Mouse (Mus musculus) c-Kit-negative CD71-positive TER-119-positive erythroid progenitor cells, embryonic 14.5 days (primary cell): ENCODE results near the gene Maml2.

Experiments used
- DNase-seq: peaks from one replicate; pipeline ENCODE4 v3.0.0-alpha.2; 2013; ENCODE audit warnings: low read depth, low spot score

The Maml2 gene

DNA sequence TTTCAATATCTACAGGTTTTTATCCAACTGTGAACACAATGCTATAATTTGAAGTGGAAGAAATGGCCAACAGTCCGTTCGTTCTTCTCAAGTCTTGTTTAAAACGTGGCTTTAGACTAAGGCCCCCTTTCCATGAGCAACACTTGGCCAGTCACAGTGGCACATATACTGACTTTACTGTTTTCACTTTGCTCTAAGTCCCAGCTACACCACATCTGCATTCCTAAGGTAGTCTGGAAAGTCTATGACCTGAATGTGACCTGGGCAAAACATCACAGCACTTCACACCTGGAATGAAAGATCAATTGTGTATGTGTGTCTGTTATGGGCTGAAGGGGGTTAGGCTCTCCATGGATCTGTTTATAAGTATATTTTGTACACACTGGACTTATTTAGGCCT lies 151.0 kb downstream of the Maml2 start:
- no peak for DNase-seq

DNA sequence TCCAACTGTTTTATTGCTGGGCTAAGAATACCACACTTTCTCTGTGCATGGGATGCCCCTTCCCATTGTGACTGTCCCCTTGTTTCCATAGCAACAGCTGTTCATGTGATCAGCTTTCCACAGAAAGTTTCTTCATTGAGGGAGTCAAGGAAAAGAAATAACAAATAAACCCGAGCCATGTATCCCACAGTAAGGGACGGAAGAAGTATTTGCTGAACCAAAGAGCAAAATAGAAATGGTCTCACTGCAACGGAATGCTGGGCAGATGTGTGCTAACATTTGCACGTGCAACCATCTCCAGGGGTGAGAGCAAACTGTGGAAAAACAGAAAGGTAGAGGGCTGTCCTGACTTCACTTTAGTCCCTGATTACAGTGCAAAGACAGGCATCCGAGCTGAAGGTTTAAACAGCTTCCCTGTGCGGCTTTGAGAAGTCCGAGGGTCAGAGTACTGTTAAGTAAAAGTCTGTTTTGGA lies 156.9 kb downstream of the Maml2 start:
- DNase-seq = no peak

DNA sequence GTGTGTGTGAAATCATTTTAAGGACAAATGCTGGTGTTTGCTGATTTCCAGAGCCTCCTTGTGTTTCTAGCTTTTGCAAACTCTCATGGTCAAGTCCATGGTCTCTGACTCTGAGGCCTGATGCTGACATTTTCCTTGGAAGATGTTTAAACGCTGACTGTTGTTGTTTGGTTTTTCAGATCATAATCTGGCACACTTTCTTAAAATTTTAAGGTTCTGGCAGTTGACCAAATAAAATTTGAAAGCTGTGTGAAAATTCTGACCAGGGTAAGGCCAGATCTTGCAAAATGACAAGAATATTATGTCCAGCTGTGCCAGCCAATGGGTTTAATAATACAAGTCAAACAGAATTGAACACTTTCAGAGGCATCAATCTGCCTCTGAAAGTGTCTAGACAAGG lies 157.5 kb downstream of the Maml2 start:
- DNase-seq = no peak

- DNase-seq = no peak
Measured at GRCm38 (mm10) chr9:13457774-13458173, 160.0 kb downstream of the Maml2 start.

GRCm38 (mm10) chr9:13459371-13459770 lies 161.6 kb downstream of the Maml2 start:
- no peak for DNase-seq

DNA sequence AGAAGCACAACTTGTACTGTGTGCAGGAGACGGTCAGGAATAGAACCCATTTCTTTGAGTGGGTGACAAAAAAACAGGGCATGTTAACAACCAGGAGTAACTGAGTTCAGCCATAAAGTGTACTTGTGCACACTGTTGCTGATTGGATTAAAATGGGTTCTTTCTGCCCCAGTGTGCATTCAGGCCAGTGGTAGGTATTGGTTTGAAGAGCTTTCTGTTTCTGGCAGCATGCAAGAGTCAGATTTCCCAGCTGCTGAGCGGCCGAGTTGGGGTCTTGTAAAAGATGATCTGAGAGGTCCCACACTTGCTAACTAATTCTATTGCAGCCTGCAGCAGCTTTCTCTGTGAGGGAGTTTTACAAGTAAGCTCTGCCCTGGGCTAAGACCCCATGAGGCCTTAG lies 162.3 kb downstream of the Maml2 start:
- DNase-seq = no peak

GRCm38 (mm10) chr9:13460926-13461325 lies 163.2 kb downstream of the Maml2 start:
- no peak for DNase-seq

GRCm38 (mm10) chr9:13465358-13466020 lies 167.7 kb downstream of the Maml2 start:
- no peak for DNase-seq

DNA sequence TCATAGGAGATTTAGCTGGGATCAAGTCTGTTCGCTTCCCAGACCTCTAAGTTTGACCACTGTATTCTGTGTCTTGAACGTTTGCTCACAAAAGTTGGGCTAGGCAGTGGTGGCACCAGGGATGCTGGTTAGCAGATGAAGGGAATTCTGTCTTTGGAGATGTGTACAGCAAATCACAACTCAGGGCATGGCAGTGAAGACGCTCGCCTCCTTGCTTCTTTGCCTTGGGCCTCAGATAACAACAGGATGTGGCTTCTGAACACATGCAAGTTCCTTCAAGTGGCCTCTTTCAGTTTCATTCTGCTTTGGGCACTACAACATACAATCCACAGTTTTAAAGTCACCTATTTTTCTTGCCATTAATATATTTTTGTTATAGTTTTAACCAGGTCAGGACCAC lies 168.6 kb downstream of the Maml2 start:
- no peak for DNase-seq

- DNase-seq = no peak
Measured at GRCm38 (mm10) chr9:13466816-13467215, 169.1 kb downstream of the Maml2 start.

DNA sequence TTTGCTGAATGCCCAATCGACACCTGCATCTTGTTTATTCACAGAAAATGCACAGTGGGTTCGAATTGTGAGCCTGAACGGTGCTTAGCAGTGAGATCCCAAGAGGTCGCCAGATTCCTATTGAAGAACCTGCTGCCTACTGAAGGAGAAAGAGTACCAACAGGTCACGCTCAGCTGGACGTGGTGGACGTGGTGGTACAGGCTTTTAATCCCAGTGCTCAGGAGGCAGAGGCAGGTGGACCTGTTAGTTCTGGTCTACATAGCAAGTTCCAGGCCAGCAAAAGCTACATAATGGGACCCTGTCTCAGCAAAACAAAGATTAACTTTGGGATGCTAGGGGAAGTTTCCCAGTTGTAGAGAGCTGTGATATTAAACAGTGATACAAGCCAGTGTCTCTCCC lies 170.0 kb downstream of the Maml2 start:
- no peak for DNase-seq

DNA sequence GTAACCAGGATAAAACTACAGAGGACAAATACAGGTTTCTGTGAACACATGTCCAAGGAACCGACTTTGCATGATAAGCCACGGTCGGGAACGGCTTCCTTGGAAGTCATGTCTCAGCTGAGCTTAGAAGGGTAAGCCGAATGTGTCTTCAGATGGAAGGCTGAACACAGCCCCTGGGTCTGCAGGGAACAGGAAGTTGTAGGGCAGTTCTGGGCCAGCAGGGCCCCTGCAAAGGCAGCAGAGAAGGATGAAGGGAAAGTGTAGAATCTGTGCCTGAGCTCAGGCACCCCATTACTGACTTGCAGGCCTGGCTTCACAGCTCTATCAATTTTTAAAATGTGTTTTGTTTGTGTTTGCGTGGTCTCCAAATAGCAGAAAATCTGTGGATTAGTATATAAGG lies 171.0 kb downstream of the Maml2 start:
- DNase-seq = no peak

DNA sequence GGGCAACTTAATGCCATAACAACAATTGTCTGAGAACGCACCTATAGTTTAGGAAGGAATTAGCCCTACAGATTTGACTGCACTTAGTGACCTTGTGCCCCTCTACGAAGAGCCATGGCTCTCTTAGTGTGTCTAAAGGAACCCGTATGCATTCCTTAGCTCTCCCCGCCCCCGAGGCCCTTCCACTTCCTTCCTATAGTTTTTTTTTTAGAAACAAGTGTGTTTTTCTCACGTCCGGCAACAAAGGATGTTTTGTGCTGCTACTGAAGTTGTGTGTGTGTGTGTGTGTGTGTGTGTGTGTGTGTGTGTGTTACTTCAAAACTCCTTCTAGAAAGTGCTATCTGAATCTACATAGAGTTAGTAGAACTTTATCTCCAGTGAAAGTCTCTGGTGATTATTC lies 172.3 kb downstream of the Maml2 start:
- DNase-seq = no peak

GRCm38 (mm10) chr9:13474951-13475350 lies 177.2 kb downstream of the Maml2 start:
- no peak for DNase-seq

DNA sequence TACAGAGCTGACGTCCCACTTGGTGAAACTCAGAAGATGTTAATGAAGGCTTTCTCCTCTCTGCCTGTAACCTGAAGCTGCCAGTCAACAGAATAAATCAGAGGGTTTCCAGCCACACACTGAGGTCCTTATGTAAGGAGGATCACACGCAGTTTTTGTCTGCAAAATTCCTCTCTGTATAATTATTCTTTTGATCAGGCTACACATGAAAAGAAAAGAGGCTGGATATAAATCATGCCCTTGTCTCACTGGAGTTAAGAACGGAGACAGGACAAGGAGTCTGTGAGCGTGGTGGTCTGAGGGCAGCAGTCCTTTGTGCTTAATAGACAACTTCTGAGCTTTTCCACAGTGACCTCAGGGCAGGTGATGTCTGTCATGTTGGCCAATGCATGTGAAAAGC lies 181.5 kb downstream of the Maml2 start:
- DNase-seq = no peak

DNA sequence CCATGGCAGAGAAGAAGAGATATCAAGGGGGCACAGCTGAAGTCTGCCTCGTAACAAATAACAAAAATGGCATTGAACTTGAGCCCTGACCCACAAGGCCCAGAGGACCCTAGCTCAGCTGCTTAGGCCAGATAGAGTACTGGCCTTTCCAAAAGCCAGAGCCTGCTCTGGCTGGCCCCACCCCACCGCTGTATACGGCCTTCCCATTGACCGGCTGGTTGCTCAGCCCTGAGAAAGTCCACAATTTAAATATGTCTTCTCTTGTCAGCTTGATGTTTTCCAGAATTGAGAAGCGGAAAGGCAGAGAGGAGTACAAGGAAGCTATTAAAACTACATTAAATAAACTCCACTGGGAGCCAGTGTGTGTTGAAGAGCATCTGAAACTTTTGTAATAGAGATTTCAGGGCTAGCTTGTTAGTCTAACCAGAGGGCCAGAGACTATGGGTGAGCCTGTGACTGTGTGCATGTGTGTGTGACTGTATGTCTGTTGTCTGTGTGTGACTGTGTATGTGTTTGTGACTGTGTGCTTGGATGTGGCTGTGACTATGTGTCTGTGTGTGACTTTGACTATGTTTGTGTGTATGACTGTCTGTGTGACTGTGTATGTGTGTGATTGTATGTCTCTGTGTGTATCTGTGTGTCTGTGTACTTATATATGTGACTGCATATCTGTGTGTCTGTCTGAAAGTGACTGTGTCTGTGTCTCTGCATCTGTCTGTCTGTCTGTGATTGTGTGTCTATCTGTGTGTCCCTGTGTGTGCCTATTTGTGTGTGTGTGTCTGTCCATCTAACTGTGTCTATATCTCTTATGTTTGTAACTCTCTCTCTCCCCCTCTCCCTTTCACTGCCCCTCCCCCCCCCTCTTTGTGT lies 185.7 kb downstream of the Maml2 start:
- DNase-seq = no peak

GRCm38 (mm10) chr9:13484267-13485240 lies 186.8 kb downstream of the Maml2 start:
- no peak for DNase-seq

GRCm38 (mm10) chr9:13485914-13486313 lies 188.2 kb downstream of the Maml2 start:
- DNase-seq = no peak

- no peak for DNase-seq
Measured at GRCm38 (mm10) chr9:13491107-13491506, 193.3 kb downstream of the Maml2 start.

DNA sequence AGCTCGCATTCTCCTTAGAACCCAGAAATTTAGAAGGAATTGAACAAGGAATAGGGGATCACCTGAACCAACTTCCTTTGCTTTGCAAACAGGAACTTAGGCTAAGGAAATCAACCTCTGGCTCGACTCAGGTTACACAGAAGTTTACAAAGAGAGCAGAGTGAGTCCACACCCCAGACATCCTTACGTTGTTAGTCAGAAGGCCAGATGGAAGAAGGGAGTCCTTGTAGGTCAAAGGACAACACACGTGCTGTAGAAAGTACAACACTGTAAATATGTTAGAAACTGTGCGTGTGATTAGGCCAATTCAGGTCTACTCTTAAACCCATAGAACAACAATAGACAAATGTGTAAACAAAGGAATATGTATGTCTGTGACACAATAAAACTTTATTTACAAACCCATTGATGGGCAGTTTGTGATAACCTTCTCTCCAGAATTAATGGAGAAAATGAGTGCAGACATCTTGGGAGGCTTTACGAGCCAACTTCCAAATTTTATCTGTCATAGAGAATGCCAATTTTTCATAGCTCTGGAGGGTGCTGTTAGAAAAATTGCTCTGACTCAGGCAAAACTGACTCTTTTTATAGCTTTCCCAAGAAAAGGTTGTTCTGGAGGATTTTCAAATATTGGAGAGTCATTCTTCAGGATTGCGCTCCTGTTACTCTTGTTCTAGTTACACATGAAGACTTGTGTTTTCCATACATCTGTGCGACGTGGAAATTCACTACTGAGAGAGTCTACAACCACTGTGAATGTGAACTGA lies 194.3 kb downstream of the Maml2 start:
- DNase-seq = no peak

- no peak for DNase-seq
Measured at GRCm38 (mm10) chr9:13492807-13493206, 195.1 kb downstream of the Maml2 start.
